Mouse (Mus musculus): ENCODE data around the gene Mapk3. TPM values are rescaled to one million over a fixed set of nuclear protein-coding genes. Genes with fewer than 3 reads are reported as not detected.
A peak's percentile ranks its signal among the peaks of the same experiment; 100 is the strongest.

The Mapk3 gene
- polyA plus RNA-seq, 1 experiment from 2014 or later = 51.0 TPM

DNA sequence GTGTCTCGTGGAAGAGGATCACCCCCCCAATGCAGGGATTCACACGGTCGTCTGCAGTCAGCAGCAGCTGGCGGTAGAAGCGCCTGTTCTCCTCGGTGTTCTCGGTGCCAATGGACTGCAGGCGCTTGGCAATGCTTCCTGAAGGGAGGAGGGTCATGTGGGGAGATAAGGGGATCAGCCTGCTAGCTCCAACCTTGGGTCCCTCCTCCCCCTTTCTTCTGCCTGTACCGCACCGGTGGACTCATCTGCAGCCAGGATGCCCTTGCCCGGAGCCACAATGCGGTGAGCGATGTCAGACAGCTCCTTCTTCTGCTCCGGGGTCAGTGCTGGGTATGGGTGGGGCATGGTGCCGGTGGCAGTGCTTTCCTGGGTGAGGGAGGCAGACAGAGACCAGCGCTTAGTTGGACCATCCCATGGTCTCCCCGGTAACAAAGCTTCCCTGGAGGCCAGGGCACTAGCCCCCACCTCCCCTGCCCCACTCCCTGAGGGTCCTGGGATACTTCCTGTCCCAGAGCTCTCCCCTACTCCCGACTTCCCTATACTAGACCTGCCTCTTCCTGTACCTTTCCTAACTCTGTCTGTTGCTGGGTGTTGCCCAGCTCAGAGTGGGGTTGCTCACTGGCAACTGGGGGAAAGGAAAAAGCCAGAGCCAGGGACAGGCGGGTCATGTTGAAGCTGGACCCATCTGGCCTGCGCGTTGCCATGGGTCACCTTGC, 38.2 kb downstream of the Mapk3 start, which contains the start of gene Fam57b:
Fam57b (plus strand) TSS at position 258 of the 716 bp plus-strand sequence.
- Histone ChIP-seq H3K4me3 (peak within 1 kb of the TSS; percentile 88), H3K36me3 (peaks cover 27% of the 10 kb centered on the region), H3K4me2 (peak within 1 kb of the TSS; percentile 83), H3K9ac (peak within 1 kb of the TSS; percentile 95), H3K27me3 (no peaks in the 10 kb centered on the region), H3K4me1 (replicated peaks) (peaks cover 60% of the 10 kb centered on the region), H3K9me3 (replicated peaks) (no peaks in the 10 kb centered on the region), H3K27ac (peak within 1 kb of the TSS; percentile 99)
- WGBS = 7% methylated on average over 21 of the region's 21 CpGs
- ATAC-seq (replicated peaks; ENCODE audit: insufficient number of reproducible peaks, insufficient read depth, low FRiP score, low read depth) = no peak

- Histone ChIP-seq H3K27me3 (no peaks in the 10 kb centered on the region), H3K27ac (peak overlapping the region; percentile 99), H3K4me3 (peak overlapping the region; percentile 88), H3K9me3 (replicated peaks) (no peaks in the 10 kb centered on the region), H3K4me1 (replicated peaks) (peaks cover 54% of the 10 kb centered on the region), H3K36me3 (peaks cover 27% of the 10 kb centered on the region), H3K4me2 (peak overlapping the region; percentile 83), H3K9ac (peak overlapping the region; percentile 95)
- WGBS = under 1% methylated on average over 40 of the region's 40 CpGs
- ATAC-seq (replicated peaks; ENCODE audit: insufficient number of reproducible peaks, insufficient read depth, low FRiP score, low read depth) = no peak
Observed at GRCm38 (mm10) chr7:126798127-126799049, 39.0 kb downstream of the Mapk3 start.

- peak overlapping the region; percentile 95 for H3K9ac ChIP-seq
- peak overlapping the region; percentile 100 for H3K27ac ChIP-seq
- H3K4me1 ChIP-seq (replicated peaks) = peaks cover 53% of the 10 kb centered on the region
- H3K4me3 ChIP-seq = peak overlapping the region; percentile 88
- H3K36me3 ChIP-seq = peaks cover 27% of the 10 kb centered on the region
- peak; percentile 95 for ATAC-seq (replicated peaks; ENCODE audit: insufficient number of reproducible peaks, insufficient read depth, low FRiP score, low read depth)
- H3K4me2 ChIP-seq = peak overlapping the region; percentile 83
- WGBS = under 1% methylated on average over 36 of the region's 36 CpGs
- no peaks in the 10 kb centered on the region for H3K9me3 ChIP-seq (replicated peaks)
- no peaks in the 10 kb centered on the region for H3K27me3 ChIP-seq
Observed at GRCm38 (mm10) chr7:126799050-126799467, 39.7 kb downstream of the Mapk3 start.

- H3K4me1 ChIP-seq (replicated peaks) = peaks cover 47% of the 10 kb centered on the region
- WGBS = 1% methylated on average over 38 of the region's 38 CpGs
- peak; percentile 87 for ATAC-seq (replicated peaks; ENCODE audit: insufficient number of reproducible peaks, insufficient read depth, low FRiP score, low read depth)
Observed at GRCm38 (mm10) chr7:126799468-126800268, 40.3 kb downstream of the Mapk3 start.

GRCm38 (mm10) chr7:126800269-126801056, 41.1 kb downstream of the Mapk3 start:
- Histone ChIP-seq H3K4me2 (peak overlapping the region; percentile 83), H3K9me3 (replicated peaks) (no peaks in the 10 kb centered on the region), H3K27ac (peak overlapping the region; percentile 100), H3K4me3 (peak overlapping the region; percentile 88), H3K36me3 (peaks cover 19% of the 10 kb centered on the region), H3K27me3 (no peaks in the 10 kb centered on the region), H3K4me1 (replicated peaks) (peaks cover 39% of the 10 kb centered on the region), H3K9ac (peak overlapping the region; percentile 73)
- WGBS = 51% methylated on average over 5 of the region's 5 CpGs
- no peak for ATAC-seq (replicated peaks; ENCODE audit: insufficient number of reproducible peaks, insufficient read depth, low FRiP score, low read depth)

More at GRCm38 (mm10) chr7:126799468-126800268, 40.3 kb downstream of the Mapk3 start:
- peak overlapping the region; percentile 88 for H3K4me3 ChIP-seq
- H3K4me2 ChIP-seq = peak overlapping the region; percentile 83
- H3K27ac ChIP-seq = peak overlapping the region; percentile 100
- H3K9ac ChIP-seq = peak overlapping the region; percentile 73
- H3K27me3 ChIP-seq = no peaks in the 10 kb centered on the region
- no peaks in the 10 kb centered on the region for H3K9me3 ChIP-seq (replicated peaks)
- H3K36me3 ChIP-seq = peaks cover 25% of the 10 kb centered on the region

- H3K9me3 ChIP-seq (replicated peaks) = no peaks in the 10 kb centered on the region
- peaks cover 15% of the 10 kb centered on the region for H3K36me3 ChIP-seq
- H3K27ac ChIP-seq = peak overlapping the region; percentile 100
- H3K4me2 ChIP-seq = 0 out of 2 replicates have a peak overlapping the region, but pooled peaks have one; percentile 83
- H3K9ac ChIP-seq = no peak overlapping the region
- no peak overlapping the region for H3K4me3 ChIP-seq
- WGBS = 89% methylated on average over 16 of the region's 16 CpGs
- no peaks in the 10 kb centered on the region for H3K27me3 ChIP-seq
- ATAC-seq (replicated peaks; ENCODE audit: insufficient number of reproducible peaks, insufficient read depth, low FRiP score, low read depth) = no peak
- H3K4me1 ChIP-seq (replicated peaks) = peaks cover 33% of the 10 kb centered on the region
Observed at GRCm38 (mm10) chr7:126801057-126801422, 41.6 kb downstream of the Mapk3 start.

- WGBS = 74% methylated on average over 11 of the region's 11 CpGs
- H3K27ac ChIP-seq = no peak overlapping the region
- ATAC-seq (replicated peaks; ENCODE audit: insufficient number of reproducible peaks, insufficient read depth, low FRiP score, low read depth) = no peak
Observed at GRCm38 (mm10) chr7:126802134-126802889, 42.9 kb downstream of the Mapk3 start.

DNA sequence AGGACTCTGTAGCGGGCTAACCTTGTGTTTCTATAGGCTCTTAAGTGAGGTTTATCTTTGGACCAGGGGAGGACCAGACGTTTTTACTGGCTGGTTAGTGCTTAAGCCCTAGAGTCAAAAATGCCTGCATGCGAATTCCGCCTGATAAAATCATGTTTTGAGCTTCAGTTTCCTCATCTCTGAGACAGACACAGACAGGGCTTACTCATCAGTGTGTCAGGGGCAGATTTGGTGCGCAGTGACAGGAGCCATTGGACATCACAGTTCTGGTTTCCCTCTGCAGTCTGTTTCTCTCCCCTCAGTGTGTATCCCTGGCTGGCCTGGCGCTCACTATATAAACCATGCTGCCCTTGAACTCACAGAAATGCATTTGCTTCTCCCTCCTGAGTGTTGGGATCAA, 43.8 kb downstream of the Mapk3 start:
- ATAC-seq (replicated peaks; ENCODE audit: insufficient number of reproducible peaks, insufficient read depth, low FRiP score, low read depth) = no peak
- Histone ChIP-seq H3K36me3 (0 out of 2 replicates have a peak, but pooled peaks cover 4% of the 10 kb centered on the region), H3K4me1 (replicated peaks) (peaks cover 27% of the 10 kb centered on the region), H3K4me2 (no peak overlapping the region), H3K9me3 (replicated peaks) (no peaks in the 10 kb centered on the region), H3K27ac (no peak overlapping the region), H3K27me3 (no peaks in the 10 kb centered on the region), H3K4me3 (no peak overlapping the region), H3K9ac (no peak overlapping the region)
- 76% methylated on average over 6 of the region's 6 CpGs for WGBS

More at GRCm38 (mm10) chr7:126802134-126802889, 42.9 kb downstream of the Mapk3 start:
- Histone ChIP-seq H3K9ac (no peak overlapping the region), H3K27me3 (no peaks in the 10 kb centered on the region), H3K4me1 (replicated peaks) (peaks cover 25% of the 10 kb centered on the region), H3K36me3 (0 out of 2 replicates have a peak, but pooled peaks cover 4% of the 10 kb centered on the region), H3K9me3 (replicated peaks) (no peaks in the 10 kb centered on the region), H3K4me2 (no peak overlapping the region), H3K4me3 (no peak overlapping the region)

DNA sequence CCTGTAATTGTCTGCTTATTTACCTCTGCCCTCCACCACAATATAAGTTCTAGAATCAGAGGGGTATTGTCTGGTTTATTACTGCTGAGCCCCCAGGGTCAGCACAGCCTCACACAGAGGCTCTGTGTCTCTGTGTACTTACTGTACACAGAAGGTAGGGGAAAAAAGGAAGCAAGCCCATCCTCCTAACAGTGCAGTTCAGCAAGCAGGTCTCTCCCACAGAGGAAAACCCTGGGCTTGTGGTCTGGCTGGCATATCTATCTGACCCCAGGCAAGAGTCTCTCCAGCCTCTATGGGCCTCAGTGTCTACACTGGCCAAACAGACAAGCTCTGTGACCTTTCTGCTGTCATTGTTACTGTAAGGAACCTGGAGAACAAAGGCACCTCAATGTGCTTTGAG, 44.4 kb downstream of the Mapk3 start:
- no peak overlapping the region for H3K4me3 ChIP-seq
- 0 out of 2 replicates have a peak, but pooled peaks cover 4% of the 10 kb centered on the region for H3K36me3 ChIP-seq
- H3K4me2 ChIP-seq = no peak overlapping the region
- no peak overlapping the region for H3K27ac ChIP-seq
- H3K27me3 ChIP-seq = no peaks in the 10 kb centered on the region
- peaks cover 33% of the 10 kb centered on the region for H3K4me1 ChIP-seq (replicated peaks)
- no peaks in the 10 kb centered on the region for H3K9me3 ChIP-seq (replicated peaks)
- ATAC-seq (replicated peaks; ENCODE audit: insufficient number of reproducible peaks, insufficient read depth, low FRiP score, low read depth) = no peak
- H3K9ac ChIP-seq = no peak overlapping the region
